Mouse (Mus musculus) testis, adult 2 months (tissue): ENCODE results near the gene Ctnna3.

Experiments
- CTCF ChIP-seq: fragments of 200-500 bp; IDR thresholded peaks from 2 replicates; pipeline ENCODE4 v1.5.1; 2012; ENCODE audit warnings: low read depth, mild to moderate bottlenecking, inconsistent platforms, low read length, moderate library complexity; ENCODE audit not compliant: control insufficient read depth, insufficient read depth, insufficient replicate concordance
- POLR2A ChIP-seq: fragments of 200-500 bp; IDR thresholded peaks from 2 replicates; pipeline ENCODE4 v1.6.1; 2012; ENCODE audit warnings: low read depth, mild to moderate bottlenecking, inconsistent platforms, low read length, moderate library complexity; ENCODE audit not compliant: control insufficient read depth

DNA sequence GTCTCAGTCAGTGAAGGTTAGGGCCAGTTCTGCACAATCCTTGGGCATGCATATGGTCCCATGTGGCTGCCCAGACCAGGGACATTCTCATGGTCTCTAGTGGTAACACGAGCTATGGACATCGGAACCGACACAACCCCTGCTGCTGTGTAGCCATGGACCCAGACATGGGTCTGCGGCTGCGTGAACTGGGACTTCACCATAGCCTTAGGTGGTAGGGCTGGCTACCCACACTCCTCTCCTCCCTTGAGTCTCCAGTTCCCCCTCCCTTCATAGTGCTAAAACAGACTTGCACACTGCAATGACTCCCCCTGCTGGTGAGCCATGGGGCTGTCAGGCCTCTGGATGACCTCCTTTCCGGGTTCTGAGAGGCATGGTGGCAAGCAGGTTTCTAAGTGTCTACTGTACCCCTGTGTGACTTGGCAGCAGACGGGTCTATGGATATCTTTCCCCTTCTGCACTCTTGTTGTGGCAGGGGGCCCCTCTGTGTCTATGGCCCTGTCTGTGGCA is 144.3 kb downstream of the Ctnna3 start:
- TF ChIP-seq CTCF (peak; percentile 68; the same call in 1 of the 2 replicates), POLR2A (no peak)
